Mouse (Mus musculus): ENCODE measurements around the gene C2cd4d. TPM values are rescaled to one million over a fixed set of nuclear protein-coding genes. Genes with fewer than 3 reads are reported as not detected.

The C2cd4d gene
- not detected for polyA plus RNA-seq (2014; fragmentation: Illumina TruSeq; extraction: RNeasy Lipid Tissue Mini Kit (QIAGEN cat#74804); ENCODE audit: low read depth, low replicate concordance)

GRCm38 (mm10) chr3:94362138-94362537, at the start of gene C2cd4d:
TSS of gene C2cd4d (plus strand) at chr3:94362438.

DNA sequence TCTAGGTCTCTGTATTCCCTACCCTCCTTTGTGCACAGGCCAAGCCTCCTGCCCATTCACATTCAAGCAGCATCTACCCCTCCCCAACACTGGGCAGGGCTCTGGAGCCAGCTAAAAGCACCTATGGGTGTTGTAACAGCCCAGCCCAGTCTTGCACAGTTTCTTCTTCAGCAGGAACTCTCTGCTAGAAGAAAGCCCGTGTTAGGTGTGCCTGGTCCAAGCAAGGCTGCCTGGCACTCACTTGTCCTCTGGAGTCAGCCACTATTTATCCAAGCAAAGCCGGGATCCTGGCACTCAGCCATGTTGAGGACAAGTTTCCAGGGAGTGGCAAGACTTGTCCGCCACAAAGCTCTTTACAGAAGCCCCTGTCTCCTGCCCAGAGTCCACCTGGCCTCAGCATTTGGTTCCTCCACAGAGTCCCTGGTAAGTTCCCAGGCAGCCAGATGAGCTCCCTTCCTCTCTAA, 20.2 kb upstream of the C2cd4d start, which contains the start of gene Them5:
Gene Them5 (plus strand): TSS at position 141 of the 464 bp plus-strand sequence.

DNA sequence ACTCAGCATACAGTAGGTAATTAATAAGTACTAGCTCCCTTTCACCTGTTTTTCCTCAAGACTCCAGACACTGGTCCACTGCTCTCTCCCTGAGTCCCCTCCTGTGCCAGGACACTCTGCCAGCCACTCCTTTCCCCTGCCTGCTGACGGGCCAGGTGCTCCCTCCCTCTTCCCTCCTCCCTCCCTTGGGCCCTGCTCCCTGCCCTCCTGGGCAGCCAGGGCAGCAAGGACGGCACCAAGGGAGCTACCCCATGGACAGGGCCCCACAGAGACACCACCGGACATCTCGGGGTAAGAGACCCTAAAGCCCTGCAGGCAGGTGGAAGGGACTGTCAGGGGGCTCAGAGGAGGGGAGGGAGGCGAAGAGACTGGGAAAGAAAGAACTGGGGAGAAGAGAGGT, 10.4 kb downstream of the C2cd4d start, which contains the start of gene Rorc:
Gene Rorc (plus strand): TSS at position 154 of the 400 bp plus-strand sequence.

GRCm38 (mm10) chr3:94398217-94398616, 36.0 kb downstream of the C2cd4d start, which contains the start of gene Lingo4:
TSS of gene Lingo4 (plus strand) at chr3:94398517.

GRCm38 (mm10) chr3:94413031-94413679, 50.9 kb downstream of the C2cd4d start, which contains the start of gene Tdrkh:
TSS of gene Tdrkh (plus strand) at chr3:94413273.

Other genes with a start within 250 kb of the C2cd4d start
- gene Gm10696, start 184.2 kb upstream of the C2cd4d start, polyA plus RNA-seq (2014; fragmentation: Illumina TruSeq; extraction: RNeasy Lipid Tissue Mini Kit (QIAGEN cat#74804); ENCODE audit: low read depth, low replicate concordance), result not detected
- gene Gm5286, start 165.7 kb upstream of the C2cd4d start, polyA plus RNA-seq (2014; fragmentation: Illumina TruSeq; extraction: RNeasy Lipid Tissue Mini Kit (QIAGEN cat#74804); ENCODE audit: low read depth, low replicate concordance), result not detected
- not detected for gene Gm4778, start 98.4 kb upstream of the C2cd4d start, polyA plus RNA-seq (2014; fragmentation: Illumina TruSeq; extraction: RNeasy Lipid Tissue Mini Kit (QIAGEN cat#74804); ENCODE audit: low read depth, low replicate concordance)
- gene Them4, start 52.3 kb upstream of the C2cd4d start, polyA plus RNA-seq (2014; fragmentation: Illumina TruSeq; extraction: RNeasy Lipid Tissue Mini Kit (QIAGEN cat#74804); ENCODE audit: low read depth, low replicate concordance), result 26.5 TPM
- gene Them5, start 20.3 kb upstream of the C2cd4d start, polyA plus RNA-seq (2014; fragmentation: Illumina TruSeq; extraction: RNeasy Lipid Tissue Mini Kit (QIAGEN cat#74804); ENCODE audit: low read depth, low replicate concordance), result not detected
- 11.3 TPM for gene Rorc, start 10.4 kb downstream of the C2cd4d start, polyA plus RNA-seq (2014; fragmentation: Illumina TruSeq; extraction: RNeasy Lipid Tissue Mini Kit (QIAGEN cat#74804); ENCODE audit: low read depth, low replicate concordance)
- gene Lingo4, start 36.1 kb downstream of the C2cd4d start, polyA plus RNA-seq (2014; fragmentation: Illumina TruSeq; extraction: RNeasy Lipid Tissue Mini Kit (QIAGEN cat#74804); ENCODE audit: low read depth, low replicate concordance), result 0.35 TPM
- 20.9 TPM for gene Tdrkh, start 50.8 kb downstream of the C2cd4d start, polyA plus RNA-seq (2014; fragmentation: Illumina TruSeq; extraction: RNeasy Lipid Tissue Mini Kit (QIAGEN cat#74804); ENCODE audit: low read depth, low replicate concordance)
- gene Mrpl9, start 80.9 kb downstream of the C2cd4d start, polyA plus RNA-seq (2014; fragmentation: Illumina TruSeq; extraction: RNeasy Lipid Tissue Mini Kit (QIAGEN cat#74804); ENCODE audit: low read depth, low replicate concordance), result 56.4 TPM
- gene Oaz3, start 81.5 kb downstream of the C2cd4d start, polyA plus RNA-seq (2014; fragmentation: Illumina TruSeq; extraction: RNeasy Lipid Tissue Mini Kit (QIAGEN cat#74804); ENCODE audit: low read depth, low replicate concordance), result not detected
- 2.1 TPM for gene Celf3, start 115.9 kb downstream of the C2cd4d start, polyA plus RNA-seq (2014; fragmentation: Illumina TruSeq; extraction: RNeasy Lipid Tissue Mini Kit (QIAGEN cat#74804); ENCODE audit: low read depth, low replicate concordance)
- 3.1 TPM for gene Riiad1, start 117.9 kb downstream of the C2cd4d start, polyA plus RNA-seq (2014; fragmentation: Illumina TruSeq; extraction: RNeasy Lipid Tissue Mini Kit (QIAGEN cat#74804); ENCODE audit: low read depth, low replicate concordance)
- 71.6 TPM for gene Snx27, start 220.3 kb downstream of the C2cd4d start, polyA plus RNA-seq (2014; fragmentation: Illumina TruSeq; extraction: RNeasy Lipid Tissue Mini Kit (QIAGEN cat#74804); ENCODE audit: low read depth, low replicate concordance)

Measured in adrenal gland, adult 10 weeks (tissue).